Mouse (Mus musculus) cerebellum, postnatal 36 days (tissue): ENCODE measurements around the gene Filip1.

Experiments
- DNase-seq, 2 experiments: peaks; one replicate each; pipeline ENCODE4 v3.0.0; 2021 to 2022; ENCODE audit warnings: mixed read lengths in 2 of 2

The Filip1 gene

DNA sequence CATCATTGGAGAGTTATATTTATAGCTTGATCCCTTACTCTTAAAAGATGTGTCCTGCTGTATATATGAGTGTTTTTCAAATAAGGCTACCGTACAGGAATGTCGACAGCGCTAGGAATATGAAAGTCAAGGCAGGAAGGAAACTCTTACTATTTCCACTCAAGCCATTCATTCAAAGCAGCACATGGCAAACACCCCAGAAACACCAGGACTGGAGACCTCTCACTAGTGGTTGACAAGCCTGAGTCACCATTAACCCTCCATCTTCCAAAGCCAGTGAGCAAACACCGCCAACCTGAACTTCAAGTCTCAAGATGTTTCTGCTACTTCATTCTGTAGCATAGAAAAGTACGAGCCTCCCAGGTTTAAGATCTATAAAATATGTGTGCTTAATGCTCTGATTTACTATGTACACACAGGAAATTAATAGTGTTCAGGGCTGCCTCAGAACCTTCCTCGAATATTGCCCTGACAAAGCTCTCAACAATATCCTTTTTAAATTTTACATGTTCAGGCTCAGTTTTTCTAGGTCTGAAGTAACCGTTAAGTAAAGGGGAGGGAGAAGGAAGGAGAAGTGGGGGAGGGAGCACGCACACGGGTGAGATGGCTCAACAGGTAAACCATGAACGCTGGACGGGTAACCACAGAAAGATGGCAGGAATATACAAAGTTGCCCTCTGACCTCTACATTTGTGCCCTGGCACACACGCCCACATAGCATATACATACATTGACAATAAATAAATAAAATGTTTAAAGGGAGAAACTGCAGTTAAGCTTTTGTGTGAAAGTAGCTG, 34.2 kb downstream of the Filip1 start:
- DNase-seq: no peak

DNA sequence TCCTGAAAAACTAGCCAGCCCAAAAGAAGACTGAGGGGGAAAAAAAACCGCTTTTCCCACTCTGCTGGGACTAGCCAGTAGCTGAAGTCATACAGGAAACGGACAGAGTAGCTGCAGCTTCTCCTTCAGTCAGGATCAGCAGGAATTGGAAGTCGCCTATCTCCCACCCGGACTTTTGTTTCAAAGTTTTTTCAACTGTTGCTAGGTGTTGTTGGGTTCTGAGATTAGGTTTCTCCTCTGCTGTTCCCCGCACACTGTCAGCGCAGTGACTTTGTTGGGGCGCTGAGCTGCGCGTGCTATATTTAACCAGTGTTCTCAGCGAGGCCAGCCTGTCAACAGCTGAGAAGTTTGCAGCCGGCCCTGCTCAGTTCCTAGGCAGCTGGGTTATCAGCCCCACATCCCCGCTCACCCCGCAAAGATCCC, 35.1 kb downstream of the Filip1 start:
- no peak for DNase-seq

DNA sequence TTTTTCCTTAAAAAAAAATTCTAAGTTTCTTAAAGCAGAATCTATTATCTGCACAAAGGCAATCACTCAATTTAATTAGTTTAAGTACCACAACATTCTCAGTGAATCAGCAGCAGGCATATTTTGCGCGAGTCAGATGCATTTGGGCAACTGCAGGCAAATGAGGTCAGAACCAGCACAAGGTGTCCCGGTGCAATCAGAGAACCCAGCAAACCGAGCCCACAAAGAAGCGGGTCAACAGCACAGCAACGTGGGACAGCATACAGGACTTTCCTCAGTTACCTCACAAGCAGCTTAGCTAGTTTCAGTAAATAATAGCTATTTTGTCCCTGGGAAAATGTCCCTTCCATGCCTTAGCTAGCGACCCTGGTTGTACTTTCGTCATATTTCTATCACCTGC, 35.9 kb downstream of the Filip1 start:
- DNase-seq: no peak

DNA sequence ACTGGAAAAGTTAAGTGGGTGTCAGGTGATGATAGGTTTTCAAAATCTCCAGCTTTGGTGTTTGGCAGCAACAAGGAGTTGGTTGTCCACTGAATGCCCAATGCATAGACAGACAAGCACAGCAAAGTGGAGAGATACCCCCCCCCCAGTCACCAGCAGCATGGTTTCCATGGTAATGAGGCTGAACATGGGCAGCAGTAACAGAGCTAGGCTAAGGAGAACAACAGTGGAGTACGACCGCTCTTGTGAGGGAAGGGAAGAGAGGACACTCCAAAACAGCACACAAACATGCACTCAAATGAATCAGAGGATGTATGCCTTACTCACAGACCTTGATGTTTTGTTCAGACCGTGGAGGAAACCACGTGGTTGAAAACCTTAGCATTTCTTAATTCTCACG, 37.5 kb downstream of the Filip1 start:
- no peak for DNase-seq

DNA sequence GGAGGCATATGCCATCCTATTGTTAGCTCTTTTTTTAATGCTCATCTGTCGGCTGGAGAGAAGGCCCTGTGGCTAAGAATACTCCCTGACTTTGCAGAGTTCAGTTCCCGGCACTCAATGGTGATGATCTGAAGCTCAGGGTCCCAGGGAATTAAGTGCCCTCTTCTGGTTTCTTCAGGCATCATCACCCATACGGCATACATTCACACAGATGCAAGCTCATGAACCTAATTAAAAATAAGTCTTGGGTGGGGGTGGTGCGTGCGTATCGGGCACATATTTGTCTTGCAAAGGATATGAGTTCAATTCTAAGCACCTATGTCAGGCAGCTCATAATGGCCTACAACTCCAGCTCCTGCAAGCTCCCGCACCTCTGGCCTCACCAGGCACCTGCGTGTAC, 39.1 kb downstream of the Filip1 start:
- no peak for DNase-seq

DNA sequence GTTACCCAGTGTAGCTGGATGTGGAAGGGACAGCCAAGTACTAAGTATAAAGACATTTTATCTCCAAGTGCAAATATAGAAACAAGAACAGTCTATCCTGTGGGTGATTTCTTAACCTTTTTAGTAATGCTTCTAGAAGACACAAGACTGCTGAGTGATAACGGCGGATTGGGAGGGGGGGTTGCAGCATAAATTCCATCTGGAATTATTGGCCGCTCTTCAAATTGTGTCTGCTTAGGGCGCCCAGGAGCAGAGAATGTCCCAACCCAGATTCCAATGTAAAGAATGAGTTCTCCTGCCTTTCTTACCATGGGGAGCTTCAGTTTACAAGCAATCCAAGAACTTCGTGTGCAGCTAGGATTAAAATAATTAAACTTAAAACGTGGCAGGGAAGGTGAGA, 39.9 kb downstream of the Filip1 start:
- no peak for DNase-seq

DNA sequence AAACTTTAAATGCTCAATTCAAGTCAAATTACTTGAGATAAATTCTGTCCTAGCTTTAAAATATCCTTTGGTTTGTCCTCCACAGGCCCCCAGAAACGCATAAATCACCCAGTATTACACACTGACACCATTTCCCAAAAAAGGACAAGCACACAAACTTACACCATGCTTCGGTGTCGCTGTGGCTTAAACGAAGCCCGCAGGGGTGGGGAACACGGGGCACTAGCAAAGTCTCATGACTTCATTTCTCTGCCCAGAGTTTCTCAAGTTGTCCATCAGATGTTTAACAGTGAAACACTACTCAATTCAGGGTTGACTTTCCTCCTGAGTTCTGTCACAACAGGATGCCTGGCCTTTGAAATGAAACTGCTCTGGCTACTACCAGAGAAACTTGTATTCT, 41.0 kb downstream of the Filip1 start:
- DNase-seq: no peak

DNA sequence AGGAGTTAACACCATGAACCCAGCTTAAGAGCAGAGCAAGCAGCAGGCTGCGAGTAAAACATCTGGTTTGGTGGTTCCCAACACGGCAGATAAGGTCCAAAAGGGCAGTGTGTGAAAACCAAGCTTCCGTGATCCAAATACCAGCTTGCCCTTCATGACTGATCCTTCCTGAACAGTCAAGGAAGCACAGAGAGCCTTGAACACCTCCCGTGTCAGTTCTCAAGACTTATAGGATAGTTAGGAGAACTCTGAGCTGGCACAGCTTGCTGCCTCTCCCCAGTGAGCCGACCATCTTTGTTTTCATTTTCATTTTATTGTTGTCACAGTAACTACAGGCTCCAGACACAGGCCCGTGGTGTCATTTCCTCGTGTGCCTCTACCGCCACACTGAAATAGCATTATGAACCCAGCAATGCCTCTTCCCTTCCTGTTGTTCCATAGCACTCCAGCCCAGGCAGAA, 42.0 kb downstream of the Filip1 start:
- no peak for DNase-seq

DNA sequence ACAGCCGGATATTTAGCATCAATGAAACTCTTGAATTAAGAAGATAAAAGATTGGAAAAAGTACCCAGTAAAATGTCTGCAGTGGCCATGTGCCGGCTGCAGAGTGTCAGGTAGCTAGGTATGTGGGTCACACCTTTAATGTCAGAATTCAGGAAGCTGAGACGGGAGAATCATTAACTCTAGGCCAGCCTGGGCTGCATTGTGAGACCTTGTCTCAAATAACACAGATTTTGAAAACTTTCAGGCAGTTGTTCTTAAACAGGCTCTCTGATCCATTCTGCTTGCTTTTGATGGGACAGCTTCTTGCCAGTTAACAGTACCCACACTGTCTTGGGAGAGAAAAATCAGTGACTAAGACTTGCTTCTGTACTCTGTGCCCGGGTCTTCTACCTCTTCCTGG, 43.1 kb downstream of the Filip1 start:
- no peak for DNase-seq

DNA sequence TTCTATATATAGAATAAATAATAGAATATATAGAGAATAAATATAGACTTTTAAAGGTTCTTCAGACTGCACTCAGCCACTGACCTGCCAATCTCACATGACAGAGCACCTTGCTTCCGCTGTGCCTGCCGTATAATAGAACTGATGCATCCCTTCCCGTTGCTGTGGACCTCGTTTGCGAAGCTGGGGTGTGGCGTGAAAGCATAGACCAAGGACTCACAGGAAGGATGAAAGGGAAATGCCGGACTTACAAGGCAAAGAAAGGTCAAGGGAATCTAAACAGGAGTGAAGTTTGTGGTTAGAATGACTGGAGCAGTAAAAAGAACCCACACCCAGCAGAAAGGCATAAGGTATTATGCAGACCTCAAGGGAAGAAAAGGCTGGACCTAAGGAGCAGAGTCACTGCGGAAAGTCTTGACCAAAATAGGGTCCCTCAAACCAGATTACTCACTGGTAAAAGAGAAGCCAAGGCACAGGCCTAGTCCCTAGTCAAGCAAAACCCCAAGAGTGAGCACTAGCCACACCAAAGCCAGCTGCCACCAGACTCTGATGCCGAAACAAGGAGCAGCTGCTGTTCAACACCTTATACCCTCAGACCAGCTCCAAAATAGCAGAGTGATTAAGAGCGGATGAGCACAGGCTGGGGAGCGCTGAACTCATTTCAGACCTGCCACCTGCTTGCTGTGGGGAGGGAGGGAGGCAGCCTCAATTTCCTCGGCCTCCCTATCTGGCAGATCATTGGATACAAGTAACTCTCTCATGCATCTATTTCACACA, 45.8 kb downstream of the Filip1 start:
- DNase-seq: no peak

DNA sequence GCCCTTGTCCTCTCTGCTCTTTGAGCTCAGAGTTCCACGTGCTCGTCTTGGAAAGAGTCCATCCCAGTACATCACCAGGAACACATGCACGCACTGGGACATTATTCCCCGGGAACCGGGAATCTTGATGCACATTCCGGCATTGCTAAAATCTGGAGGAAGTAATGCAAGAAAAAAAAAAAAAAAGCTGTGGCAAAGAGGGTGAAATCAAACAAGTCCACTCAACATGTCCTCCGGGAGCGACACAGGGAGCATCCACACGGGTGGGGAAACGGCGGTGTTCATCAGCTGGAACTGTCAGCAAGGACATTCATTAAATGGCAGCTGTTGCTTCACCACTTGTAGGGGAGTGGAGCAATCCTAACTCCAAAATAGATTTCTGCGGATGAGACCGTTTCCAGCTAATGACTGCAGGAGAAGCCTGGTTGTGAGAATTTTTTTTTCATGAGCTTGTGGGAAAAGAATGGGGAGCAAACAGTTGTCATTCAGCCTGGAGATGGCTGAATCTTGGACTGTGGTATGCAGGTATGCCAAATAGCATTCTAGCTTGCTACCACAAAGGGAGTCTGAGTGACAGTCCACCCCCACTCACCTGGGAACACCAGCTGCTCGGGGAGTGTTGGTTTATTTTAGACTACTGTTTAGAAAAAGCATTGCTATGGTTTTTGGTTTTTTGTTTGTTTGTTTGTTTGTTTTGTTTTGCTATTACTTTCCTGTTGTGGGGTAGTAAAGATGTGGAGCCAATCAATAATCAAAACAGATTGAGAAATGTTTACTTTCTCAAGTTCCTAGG, 46.9 kb downstream of the Filip1 start:
- no peak for DNase-seq

DNA sequence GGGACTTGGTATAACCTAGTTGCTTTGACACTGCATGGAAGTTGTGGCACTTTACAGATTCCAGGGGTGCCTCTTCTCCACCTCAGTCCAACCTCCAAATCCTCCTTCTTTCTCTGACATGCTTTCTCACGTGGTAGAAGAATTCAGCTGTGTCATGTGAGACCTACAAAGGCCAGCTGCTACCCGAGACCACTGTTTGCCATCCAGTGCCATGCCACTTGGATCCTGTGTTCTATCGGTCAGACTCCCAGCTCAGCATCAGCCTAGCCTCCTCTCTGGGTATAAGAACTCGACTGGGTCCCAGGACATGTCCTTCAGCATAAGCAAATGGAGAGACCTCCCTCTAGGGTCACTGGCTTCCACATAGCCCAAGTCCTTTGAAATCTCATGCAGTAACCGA, 47.6 kb downstream of the Filip1 start:
- DNase-seq: no peak

DNA sequence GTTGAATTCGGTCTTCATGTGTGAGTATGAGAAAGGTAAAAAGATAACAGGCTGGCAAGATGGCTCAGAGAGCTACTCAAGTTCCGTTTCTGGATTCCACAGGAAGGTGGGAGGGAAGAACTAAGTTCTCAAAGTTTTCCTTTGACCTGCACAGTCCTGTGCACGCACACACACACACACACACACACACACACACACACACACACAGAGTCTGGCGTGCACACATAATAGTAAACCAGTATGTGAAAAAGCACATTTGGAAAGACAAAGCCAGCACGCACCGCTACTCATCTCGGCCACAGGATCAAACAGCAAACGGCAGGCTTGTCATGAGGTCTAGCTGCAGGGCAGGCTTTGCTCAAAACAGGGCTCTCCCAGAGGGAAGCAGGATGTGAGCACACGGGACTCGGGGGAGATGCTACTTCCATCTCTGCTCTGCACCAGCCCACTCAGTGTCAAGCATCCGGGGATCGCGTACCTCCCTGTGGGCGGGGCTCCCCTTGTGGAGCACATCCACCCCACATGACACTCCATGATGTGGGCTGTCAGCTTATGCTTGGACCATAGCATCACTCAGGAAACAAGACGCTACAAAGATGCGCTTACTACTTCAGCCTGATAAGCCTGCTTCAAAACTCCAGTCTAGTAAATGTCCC, 50.9 kb downstream of the Filip1 start:
- peak in 1 of 2 experiments; percentile 20 for DNase-seq

DNA sequence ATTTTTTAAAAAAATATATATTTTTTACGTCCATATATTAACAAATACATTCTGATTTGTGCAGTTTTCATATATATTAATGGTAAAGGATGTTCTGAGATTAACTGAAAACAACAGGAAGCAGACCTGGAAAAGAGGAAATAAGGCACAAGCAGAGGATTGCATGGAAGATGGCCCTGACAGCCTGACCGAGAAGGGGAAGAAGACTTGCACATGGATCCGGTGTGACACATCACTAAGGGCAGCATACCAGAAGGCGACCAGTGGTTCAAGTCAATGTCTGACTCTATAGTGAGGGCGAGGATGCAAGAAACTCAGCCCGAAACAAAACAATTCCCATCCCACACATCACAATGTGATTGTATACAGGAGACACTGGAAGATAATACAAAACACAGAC, 52.2 kb downstream of the Filip1 start:
- no peak for DNase-seq

DNA sequence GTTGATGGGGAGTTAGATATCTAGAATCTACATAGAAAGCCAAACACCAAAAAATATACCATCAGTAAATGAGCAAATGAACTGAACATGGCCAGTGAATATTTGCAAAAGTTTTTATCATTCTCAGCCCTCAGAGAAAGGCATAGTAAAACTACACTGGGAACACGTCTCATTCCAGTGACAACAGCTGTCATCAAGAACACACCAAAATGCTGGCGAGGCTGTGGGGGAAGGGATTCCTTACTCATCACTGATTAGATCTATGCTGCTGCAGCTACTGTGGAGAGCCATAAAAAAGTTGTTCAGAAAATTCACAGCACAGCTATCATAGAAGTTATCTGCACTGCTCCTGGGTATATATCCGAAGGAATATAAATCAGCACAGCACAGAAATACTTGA, 54.3 kb downstream of the Filip1 start:
- DNase-seq: no peak

DNA sequence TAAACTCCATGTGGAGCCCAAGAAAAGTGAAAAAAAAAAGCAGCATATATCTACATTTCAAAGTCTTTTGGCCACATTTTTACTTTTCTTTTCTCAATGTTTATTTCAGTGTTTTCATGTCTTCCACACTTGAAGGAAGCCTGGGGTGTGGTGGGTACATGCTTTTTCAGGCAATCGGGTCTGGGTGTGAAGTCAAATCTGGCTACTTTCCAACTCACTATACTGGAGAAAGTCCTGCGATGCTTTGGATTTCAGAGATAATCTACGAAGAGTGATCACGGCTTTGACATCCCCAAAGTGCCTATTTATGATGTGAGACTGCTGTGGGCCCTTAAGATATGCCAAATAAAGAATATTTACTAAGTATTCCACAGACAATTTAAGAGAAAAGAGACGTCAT, 57.7 kb downstream of the Filip1 start:
- no peak for DNase-seq

DNA sequence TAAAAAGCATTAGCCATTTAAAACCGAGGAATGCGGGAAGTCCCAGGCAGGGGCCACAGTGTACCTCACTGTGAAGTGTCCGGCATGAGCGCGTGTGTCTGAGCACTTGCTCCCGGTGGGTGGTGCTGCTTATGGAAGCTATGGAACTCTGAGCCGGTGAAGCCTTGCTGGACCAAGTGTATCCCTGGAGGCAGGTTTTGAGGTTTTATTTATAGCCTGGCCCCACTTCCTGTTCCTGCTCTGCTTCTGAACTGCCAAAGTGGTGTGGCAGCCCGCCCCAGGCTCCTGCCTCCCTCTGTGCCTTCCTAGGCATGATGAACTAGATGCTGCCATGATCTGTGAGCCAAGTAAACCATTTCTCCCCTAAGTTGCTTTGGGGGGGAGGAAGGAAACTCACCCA, 60.7 kb downstream of the Filip1 start:
- no peak for DNase-seq

DNA sequence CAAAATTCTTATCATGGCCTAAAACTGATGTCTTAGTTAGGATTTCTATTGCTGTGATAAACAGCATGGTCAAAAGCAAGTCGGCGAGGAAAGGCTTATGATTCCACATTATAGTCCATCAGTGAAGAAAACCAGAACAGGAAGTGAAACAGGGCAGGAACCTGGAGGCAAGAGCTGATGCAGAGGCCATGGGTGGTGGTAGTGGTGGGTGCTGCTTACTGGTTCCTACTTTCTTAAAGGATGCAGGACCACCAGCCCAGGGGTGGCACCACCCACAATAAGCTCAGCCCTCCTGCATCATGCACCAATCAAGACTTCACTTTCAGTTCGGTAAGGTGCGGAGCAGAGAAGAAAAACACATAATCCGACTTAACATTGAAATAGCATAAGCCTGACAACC, 61.3 kb downstream of the Filip1 start:
- DNase-seq: no peak

DNA sequence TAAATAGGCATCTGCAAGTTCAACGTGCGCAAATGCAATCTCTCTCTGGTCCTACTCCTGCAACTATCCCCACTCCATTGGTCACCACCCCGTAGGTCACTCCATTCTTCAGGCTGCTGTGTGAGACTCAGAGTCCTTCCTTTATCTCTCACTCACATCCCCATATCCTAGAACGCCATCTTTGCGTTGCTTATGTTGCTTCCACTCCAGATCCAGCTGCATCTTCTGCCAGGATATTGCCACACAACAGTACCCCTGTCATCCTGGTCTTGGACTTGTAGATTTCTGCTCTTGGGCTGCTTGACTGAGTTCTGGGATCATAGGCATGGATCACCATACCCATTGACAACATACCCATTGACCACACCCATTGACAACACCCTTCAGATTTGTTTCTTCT, 62.0 kb downstream of the Filip1 start:
- no peak for DNase-seq

DNA sequence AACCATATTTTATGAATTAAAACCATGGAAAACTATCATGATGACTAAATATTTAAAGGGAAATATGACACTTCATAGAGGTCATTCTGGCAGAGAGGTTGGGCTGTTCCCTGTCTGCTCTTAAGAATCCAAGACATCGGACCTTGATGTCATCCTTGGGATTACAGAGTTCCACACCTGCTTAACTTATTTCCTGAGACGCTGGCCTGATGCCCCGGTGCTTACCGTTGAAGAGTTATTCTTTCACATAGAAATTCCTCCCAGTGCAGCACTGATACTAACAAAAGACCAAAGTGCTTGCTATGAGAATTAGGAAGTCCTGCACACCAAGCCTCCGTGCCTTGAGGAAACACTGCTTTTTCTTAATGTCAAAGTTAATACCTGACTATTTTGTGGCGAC, 62.6 kb downstream of the Filip1 start:
- no peak for DNase-seq

DNA sequence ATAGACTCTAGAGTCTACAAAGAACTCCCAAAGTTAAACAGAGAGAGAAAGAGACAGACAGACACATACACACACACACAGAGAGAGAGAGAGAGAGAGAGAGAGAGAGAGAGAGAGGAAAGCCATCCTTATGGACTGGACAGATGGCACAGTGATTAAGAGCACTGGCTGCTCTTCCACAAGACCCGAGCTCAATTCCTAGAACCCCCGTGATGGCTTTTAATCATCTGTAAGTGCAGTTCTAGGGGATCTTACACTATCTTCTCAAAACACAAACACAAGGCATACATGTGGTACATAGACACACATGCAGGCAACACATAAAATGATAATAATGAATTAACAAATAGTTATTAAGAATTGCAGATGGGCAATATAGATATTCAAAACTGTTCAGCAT, 64.3 kb downstream of the Filip1 start:
- no peak for DNase-seq

DNA sequence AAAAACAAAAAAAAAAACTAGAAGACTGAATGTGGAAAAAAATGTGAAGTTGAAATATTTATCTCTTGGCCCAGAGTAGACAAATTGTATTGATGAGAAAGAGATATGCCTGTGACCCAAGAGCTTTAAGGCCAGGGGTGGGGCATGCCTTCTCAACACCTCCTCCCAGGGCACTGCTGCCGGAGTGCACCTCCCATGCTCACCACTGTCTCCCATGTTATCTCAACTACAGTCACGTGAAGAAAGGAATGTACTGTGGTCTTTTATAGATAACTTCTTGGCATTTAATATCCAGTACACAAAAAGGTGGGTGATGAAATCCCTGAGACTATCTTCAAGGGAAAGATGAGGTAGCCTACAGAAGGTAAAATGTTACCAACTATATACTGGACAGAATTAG, 64.7 kb downstream of the Filip1 start:
- DNase-seq: no peak

DNA sequence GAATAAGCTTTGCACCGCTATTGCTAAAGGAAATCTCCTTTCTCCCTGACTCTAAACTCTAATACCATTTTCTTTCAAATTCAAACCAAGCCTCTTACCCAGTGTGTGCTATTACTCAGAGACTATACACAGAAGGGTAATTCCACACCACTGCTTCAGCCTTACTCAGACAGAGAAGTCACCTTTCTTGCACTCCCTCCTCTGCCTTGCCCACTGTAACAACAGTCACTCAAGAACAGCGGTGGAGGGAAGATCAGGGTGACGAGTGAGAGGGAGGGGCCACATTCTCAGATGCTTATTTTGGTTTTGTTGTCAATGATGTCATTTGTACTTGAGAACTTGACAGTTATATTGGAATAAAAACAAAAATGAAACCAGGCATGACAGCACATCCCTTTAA, 65.2 kb downstream of the Filip1 start:
- no peak for DNase-seq
